Mouse (Mus musculus): Measurements from ENCODE around the gene Igsf11.

GRCm38 (mm10) chr16:39065576-39065975 is 173.1 kb downstream of the Igsf11 start:
- TF ChIP-seq MXI1 (IDR thresholded peaks at IDR 0.05; ENCODE audit: low read depth, low read length) (no peak), BHLHE40 (IDR thresholded peaks at IDR 0.05; ENCODE audit: low read depth, low read length) (no peak), MAX (IDR thresholded peaks at IDR 0.05; ENCODE audit: low read length) (no peak)

Measured in CH12.LX (cell line).